12 mouse cellular contexts compared by ENCODE assay signal in the genomic region with DNA sequence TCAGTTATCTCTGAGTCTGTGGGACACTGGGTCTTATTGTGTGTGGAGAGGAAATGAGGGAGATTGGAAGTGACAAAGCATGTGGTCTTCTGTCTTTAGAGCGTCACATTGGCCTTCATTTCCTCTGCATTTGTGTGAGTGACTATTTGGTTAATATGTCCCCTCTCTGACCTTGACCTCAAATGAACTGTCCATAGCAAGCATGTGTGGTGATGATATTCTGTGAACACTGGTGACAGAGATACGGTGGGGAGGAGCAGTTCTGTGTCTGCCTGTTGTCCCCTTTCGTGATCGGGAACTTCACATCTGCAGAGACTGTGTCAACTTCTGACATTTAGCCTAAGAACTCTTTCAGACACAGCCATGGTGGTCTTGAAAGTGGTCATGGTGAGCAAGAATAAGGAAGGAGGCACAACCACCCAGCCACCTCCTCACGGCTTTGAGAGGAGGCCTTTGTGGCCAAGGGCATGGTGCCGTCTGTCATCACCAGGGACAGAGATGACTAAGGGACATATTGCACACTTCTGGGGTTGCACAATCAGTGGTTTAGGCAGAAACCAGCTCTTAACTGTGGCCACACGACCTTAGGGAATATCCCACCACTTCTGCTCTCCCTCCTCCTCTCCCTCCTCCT.
A peak's percentile ranks its signal among the peaks of the same experiment; 100 is the strongest.
DNase-seq lines count a peak whose midpoint lies in the region; ATAC-seq and TF ChIP-seq lines count a peak whose summit lies in the region.
"Had no signal": no experiment of that assay in that cellular context is flagged by ENCODE, and none has a peak within 500 bp of the region (broad histone marks: within the 10 kb centered on the region; RNA-seq: fewer than 3 reads in every experiment).

No protein-coding gene starts in this region.

- no peaks in the 10 kb centered on the region for H3K79me3 ChIP-seq in C2C12 (ENCODE audit: low read depth)

- H3K4me3 ChIP-seq in C2C12 (ENCODE audit: insufficient read depth, poor library complexity, severe bottlenecking): no peak overlapping the region
- H3K4me3 ChIP-seq in layer of hippocampus, adult 2 months: no peak overlapping the region
- H3K4me3 ChIP-seq: embryonic facial prominence, embryonic 13.5 days had no signal

- peak; percentile 83 to 93 for DNase-seq in adrenal gland, adult (ENCODE audit: inconsistent age in 2 of 2, low spot score in 1 of 2)
- peak; percentile 61 for DNase-seq in lung, postnatal 25 days (ENCODE audit: low spot score)
- DNase-seq in frontal cortex, postnatal 14 days (ENCODE audit: low spot score in 2 of 2): no peak
- DNase-seq in layer of hippocampus, adult 2 months (ENCODE audit: low spot score in 2 of 2): no peak
- DNase-seq in thymus, postnatal 25 days: no peak
- DNase-seq: kidney, postnatal 10 days had no signal

- H3K27ac ChIP-seq in layer of hippocampus, adult 2 months: no peak overlapping the region
- H3K27ac ChIP-seq: embryonic facial prominence, embryonic 13.5 days; hindbrain, embryonic 14.5 days had no signal

- peak; percentile 94 for ATAC-seq in granulocyte monocyte progenitor cell, adult 5-6 weeks (replicated peaks; ENCODE audit: poor library complexity, severe bottlenecking)
- ATAC-seq: midbrain, embryonic 16.5 days; Patski had no signal

- no peak overlapping the region for H3ac ChIP-seq in C2C12 (ENCODE audit: control insufficient read depth, insufficient read length, low read depth)

- TF ChIP-seq CTCF in C2C12 (IDR thresholded peaks at IDR 0.05; ENCODE audit: control insufficient read depth, insufficient read depth, insufficient read length): no peak
- no peak for TF ChIP-seq CTCF in layer of hippocampus, adult 2 months (conservative IDR thresholded peaks at IDR 0.05)

- no peaks in the 10 kb centered on the region for H3K79me2 ChIP-seq in C2C12 (ENCODE audit: control insufficient read depth, insufficient read depth)

- peaks cover 5% of the 10 kb centered on the region for H3K27me3 ChIP-seq in C2C12 (ENCODE audit: control insufficient read depth, insufficient read depth, insufficient read length)
- H3K27me3 ChIP-seq: embryonic facial prominence, embryonic 13.5 days; Patski had no signal

- no peaks in the 10 kb centered on the region for H3K36me3 ChIP-seq in C2C12 (ENCODE audit: control insufficient read depth, insufficient read depth)
- H3K36me3 ChIP-seq: embryonic facial prominence, embryonic 13.5 days had no signal

TF ChIP-seq in C2C12, 6 proteins besides CTCF, POLR2A, EP300 and RAD21:
- TF ChIP-seq USF1 (IDR thresholded peaks at IDR 0.05; ENCODE audit: low read depth) (no peak), MYOD1 (IDR thresholded peaks at IDR 0.05; ENCODE audit: control insufficient read depth, insufficient read length, low read depth) (peak; percentile 63), CEBPB (IDR thresholded peaks at IDR 0.05; ENCODE audit: low read depth) (peak; percentile 100), FOSL1 (IDR thresholded peaks at IDR 0.05; ENCODE audit: insufficient read depth, low read length, poor library complexity, severe bottlenecking) (peak; percentile 74), MYOG (IDR thresholded peaks at IDR 0.05; ENCODE audit: control insufficient read depth, extremely low read depth, insufficient read length) (no peak), MAX (IDR thresholded peaks at IDR 0.05) (no peak)

Comparison
In these comparisons a context has a peak if more than half of its experiments do, and no peak if none do; other contexts are left out.
1. DNase-seq: peak in adrenal gland, adult (2 of 2) and lung, postnatal 25 days (single experiment); none in frontal cortex, postnatal 14 days (0 of 2), layer of hippocampus, adult 2 months (0 of 2) and thymus, postnatal 25 days (single experiment).